15 mouse cellular contexts compared by ENCODE assay signal in genomic region chr15:86013656-86014055, GRCm38 (mm10). TPM values are rescaled to one million over a fixed set of nuclear protein-coding genes. Genes with fewer than 3 reads are reported as not detected.
A peak's percentile ranks its signal among the peaks of the same experiment; 100 is the strongest.
DNase-seq lines count a peak whose midpoint lies in the region; ATAC-seq lines count a peak whose summit lies in the region.
"Had no signal": no experiment of that assay in that cellular context is flagged by ENCODE, and none has a peak within 500 bp of the region (broad histone marks: within the 10 kb centered on the region; RNA-seq: fewer than 3 reads in every experiment).

No protein-coding gene starts in this region.

- 0 out of 2 replicates have a peak, but pooled peaks have one; percentile 62 for ATAC-seq in embryonic facial prominence, embryonic 12.5 days (ENCODE audit: insufficient number of reproducible peaks, insufficient read depth, low FRiP score, low TSS enrichment)
- peak; percentile 66; the same call in 1 of the 2 replicates for ATAC-seq in kidney, embryonic 16.5 days (ENCODE audit: low FRiP score, low TSS enrichment)
- no peak for ATAC-seq in forebrain, embryonic 14.5 days
- ATAC-seq in neural tube, embryonic 12.5 days (ENCODE audit: low FRiP score, low read depth): peak; percentile 73
- ATAC-seq in megakaryocyte-erythroid progenitor cell, adult 5-6 weeks (replicated peaks; ENCODE audit: low FRiP score, low TSS enrichment, poor library complexity, severe bottlenecking): no peak

- no peak overlapping the region for H3K4me3 ChIP-seq in embryonic facial prominence, embryonic 12.5 days
- H3K4me3 ChIP-seq in embryonic facial prominence, embryonic 10.5 days: no peak overlapping the region
- no peak overlapping the region for H3K4me3 ChIP-seq in kidney, embryonic 16.5 days (ENCODE audit: low read length)
- no peak overlapping the region for H3K4me3 ChIP-seq in forebrain, embryonic 14.5 days (ENCODE audit: low read depth, low read length)
- no peak overlapping the region for H3K4me3 ChIP-seq in neural tube, embryonic 12.5 days
- H3K4me3 ChIP-seq: liver, embryonic 15.5 days had no signal

- 45% methylated on average over 10 of the region's 10 CpGs for WGBS in embryonic facial prominence, embryonic 12.5 days
- 41% methylated on average over 10 of the region's 10 CpGs for WGBS in embryonic facial prominence, embryonic 10.5 days
- 24% methylated on average over 10 of the region's 10 CpGs for WGBS in kidney, embryonic 16.5 days
- WGBS in forebrain, embryonic 14.5 days: 17% methylated on average over 10 of the region's 10 CpGs
- 11% methylated on average over 10 of the region's 10 CpGs for WGBS in neural tube, embryonic 12.5 days

- H3K36me3 ChIP-seq in embryonic facial prominence, embryonic 12.5 days: no peaks in the 10 kb centered on the region
- H3K36me3 ChIP-seq in embryonic facial prominence, embryonic 10.5 days (replicated peaks): peaks cover 8% of the 10 kb centered on the region
- no peaks in the 10 kb centered on the region for H3K36me3 ChIP-seq in kidney, embryonic 16.5 days (ENCODE audit: insufficient read depth, low read length)
- H3K36me3 ChIP-seq in forebrain, embryonic 14.5 days (ENCODE audit: control insufficient read depth, insufficient read depth, low read length): 0 out of 2 replicates have a peak, but pooled peaks cover 3% of the 10 kb centered on the region
- no peaks in the 10 kb centered on the region for H3K36me3 ChIP-seq in neural tube, embryonic 12.5 days
- H3K36me3 ChIP-seq: liver, embryonic 15.5 days had no signal

- no peak overlapping the region for H3K9ac ChIP-seq in embryonic facial prominence, embryonic 12.5 days
- no peak overlapping the region for H3K9ac ChIP-seq in kidney, embryonic 16.5 days (replicated peaks; ENCODE audit: low read length)
- H3K9ac ChIP-seq in forebrain, embryonic 14.5 days (ENCODE audit: low read length): no peak overlapping the region
- no peak overlapping the region for H3K9ac ChIP-seq in neural tube, embryonic 12.5 days
- H3K9ac ChIP-seq: liver, embryonic 15.5 days had no signal

- H3K4me2 ChIP-seq in embryonic facial prominence, embryonic 12.5 days (replicated peaks): no peak overlapping the region
- H3K4me2 ChIP-seq in kidney, embryonic 16.5 days (replicated peaks; ENCODE audit: low read depth, low read length): no peak overlapping the region
- no peak overlapping the region for H3K4me2 ChIP-seq in forebrain, embryonic 14.5 days (ENCODE audit: low read length)
- 0 out of 2 replicates have a peak overlapping the region, but pooled peaks have one; percentile 16 for H3K4me2 ChIP-seq in neural tube, embryonic 12.5 days (replicated peaks)
- H3K4me2 ChIP-seq: liver, embryonic 15.5 days had no signal

- no peak for DNase-seq in embryonic facial prominence, embryonic 10.5 days (ENCODE audit: low spot score)
- no peak for DNase-seq in kidney, adult 11 months
- no peak for DNase-seq in forebrain, embryonic 14.5 days (ENCODE audit: low spot score)
- DNase-seq in ovary, postnatal 14 days (ENCODE audit: low spot score): no peak
- DNase-seq: adrenal gland, adult 8-10 months; cerebellum, adult 8-10 months; gastrocnemius, postnatal 14 days; kidney, postnatal 4 days; layer of hippocampus, postnatal 36 days; lung, postnatal 36 days had no signal

- H3K4me1 ChIP-seq in embryonic facial prominence, embryonic 12.5 days: no peaks in the 10 kb centered on the region
- H3K4me1 ChIP-seq in embryonic facial prominence, embryonic 10.5 days: peaks cover 29% of the 10 kb centered on the region
- peaks cover 22% of the 10 kb centered on the region for H3K4me1 ChIP-seq in kidney, embryonic 16.5 days (ENCODE audit: insufficient read depth, low read length)
- peaks cover 14% of the 10 kb centered on the region for H3K4me1 ChIP-seq in forebrain, embryonic 14.5 days (ENCODE audit: control insufficient read depth, insufficient read depth, low read length)
- peaks cover 19% of the 10 kb centered on the region for H3K4me1 ChIP-seq in neural tube, embryonic 12.5 days

- no peaks in the 10 kb centered on the region for H3K27me3 ChIP-seq in embryonic facial prominence, embryonic 12.5 days
- peaks cover 30% of the 10 kb centered on the region for H3K27me3 ChIP-seq in embryonic facial prominence, embryonic 10.5 days (replicated peaks; ENCODE audit: low read depth, poor library complexity, severe bottlenecking)
- no peaks in the 10 kb centered on the region for H3K27me3 ChIP-seq in kidney, embryonic 16.5 days (ENCODE audit: insufficient read depth, low read length)
- no peaks in the 10 kb centered on the region for H3K27me3 ChIP-seq in forebrain, embryonic 14.5 days (replicated peaks; ENCODE audit: control insufficient read depth, insufficient read depth, low read length)
- H3K27me3 ChIP-seq in neural tube, embryonic 12.5 days (replicated peaks): no peaks in the 10 kb centered on the region
- H3K27me3 ChIP-seq: liver, embryonic 15.5 days had no signal

- 0 out of 2 replicates have a peak overlapping the region, but pooled peaks have one; percentile 36 for H3K27ac ChIP-seq in embryonic facial prominence, embryonic 12.5 days
- H3K27ac ChIP-seq in embryonic facial prominence, embryonic 10.5 days (replicated peaks): no peak overlapping the region
- no peak overlapping the region; the same call in 1 of the 2 replicates for H3K27ac ChIP-seq in kidney, embryonic 16.5 days (ENCODE audit: low read length)
- H3K27ac ChIP-seq in forebrain, embryonic 14.5 days (ENCODE audit: low read depth, low read length): peak overlapping the region; percentile 40
- H3K27ac ChIP-seq in neural tube, embryonic 12.5 days: no peak overlapping the region
- H3K27ac ChIP-seq: liver, embryonic 15.5 days had no signal

- no peaks in the 10 kb centered on the region for H3K9me3 ChIP-seq in embryonic facial prominence, embryonic 12.5 days
- peaks cover 4% of the 10 kb centered on the region; the same call in 1 of the 2 replicates for H3K9me3 ChIP-seq in embryonic facial prominence, embryonic 10.5 days
- no peaks in the 10 kb centered on the region for H3K9me3 ChIP-seq in kidney, embryonic 16.5 days (ENCODE audit: low read length)
- no peaks in the 10 kb centered on the region; the same call in 1 of the 2 replicates for H3K9me3 ChIP-seq in forebrain, embryonic 14.5 days (replicated peaks; ENCODE audit: control insufficient read depth, low read length)
- peaks cover 3% of the 10 kb centered on the region; the same call in 1 of the 2 replicates for H3K9me3 ChIP-seq in neural tube, embryonic 12.5 days
- H3K9me3 ChIP-seq: liver, embryonic 15.5 days had no signal

RNA-seq across cellular contexts. Expression of gene Celsr1, which starts 19.9 kb away (rescaled TPM):
- 2.4 and 2.5 TPM in 2 replicates for polyA plus RNA-seq in embryonic facial prominence, embryonic 12.5 days (2016; fragmentation: Nextera tagmentation; extraction: Ambion mirVana)
- 1.2 and 1.5 TPM in 2 replicates for polyA plus RNA-seq in embryonic facial prominence, embryonic 10.5 days (2016; fragmentation: Nextera tagmentation; extraction: Ambion mirVana)
- polyA plus RNA-seq in kidney, embryonic 16.5 days (2015; fragmentation: Nextera tagmentation; extraction: Ambion mirVana): 3.5 and 3.9 TPM in 2 replicates
- 8.6 and 9.6 TPM in 2 replicates for polyA plus RNA-seq in forebrain, embryonic 14.5 days (2014; fragmentation: Nextera tagmentation; extraction: Ambion mirVana)
- 3.6 TPM in 2 replicates for polyA plus RNA-seq in neural tube, embryonic 12.5 days (2016; fragmentation: Nextera tagmentation; extraction: Ambion mirVana)
- 3.8 and 7.5 TPM in 2 replicates for total RNA-seq in megakaryocyte-erythroid progenitor cell, adult 5-6 weeks (2014; fragmentation: Nextera tagmentation)
- total RNA-seq in megakaryocyte-erythroid progenitor cell, adult 5-6 weeks (2017): 1.3 and 9.0 TPM in 2 replicates

RNA-seq across cellular contexts. Expression of gene Gramd4, which starts 43.8 kb away (rescaled TPM):
- 19.4 and 19.6 TPM in 2 replicates for polyA plus RNA-seq in embryonic facial prominence, embryonic 12.5 days (2016; fragmentation: Nextera tagmentation; extraction: Ambion mirVana)
- polyA plus RNA-seq in embryonic facial prominence, embryonic 10.5 days (2016; fragmentation: Nextera tagmentation; extraction: Ambion mirVana): 13.7 and 13.8 TPM in 2 replicates
- 12.1 and 14.9 TPM in 2 replicates for polyA plus RNA-seq in kidney, embryonic 16.5 days (2015; fragmentation: Nextera tagmentation; extraction: Ambion mirVana)
- polyA plus RNA-seq in forebrain, embryonic 14.5 days (2014; fragmentation: Nextera tagmentation; extraction: Ambion mirVana): 20.7 and 28.0 TPM in 2 replicates
- 29.9 and 33.3 TPM in 2 replicates for polyA plus RNA-seq in neural tube, embryonic 12.5 days (2016; fragmentation: Nextera tagmentation; extraction: Ambion mirVana)
- total RNA-seq in megakaryocyte-erythroid progenitor cell, adult 5-6 weeks (2014; fragmentation: Nextera tagmentation): 24.9 and 41.8 TPM in 2 replicates
- total RNA-seq in megakaryocyte-erythroid progenitor cell, adult 5-6 weeks (2017): 35.8 and 52.4 TPM in 2 replicates

Comparison
In these comparisons a context has a peak if more than half of its experiments do, and no peak if none do; other contexts are left out.
1. H3K27ac ChIP-seq: peak in embryonic facial prominence, embryonic 12.5 days (single experiment) and forebrain, embryonic 14.5 days (single experiment); none in embryonic facial prominence, embryonic 10.5 days (single experiment), kidney, embryonic 16.5 days (single experiment) and neural tube, embryonic 12.5 days (single experiment).
2. ATAC-seq: peak in embryonic facial prominence, embryonic 12.5 days (single experiment), kidney, embryonic 16.5 days (single experiment) and neural tube, embryonic 12.5 days (single experiment); none in forebrain, embryonic 14.5 days (single experiment) and megakaryocyte-erythroid progenitor cell, adult 5-6 weeks (single experiment).